Mouse (Mus musculus): ENCODE data around the gene Spata18.

DNA sequence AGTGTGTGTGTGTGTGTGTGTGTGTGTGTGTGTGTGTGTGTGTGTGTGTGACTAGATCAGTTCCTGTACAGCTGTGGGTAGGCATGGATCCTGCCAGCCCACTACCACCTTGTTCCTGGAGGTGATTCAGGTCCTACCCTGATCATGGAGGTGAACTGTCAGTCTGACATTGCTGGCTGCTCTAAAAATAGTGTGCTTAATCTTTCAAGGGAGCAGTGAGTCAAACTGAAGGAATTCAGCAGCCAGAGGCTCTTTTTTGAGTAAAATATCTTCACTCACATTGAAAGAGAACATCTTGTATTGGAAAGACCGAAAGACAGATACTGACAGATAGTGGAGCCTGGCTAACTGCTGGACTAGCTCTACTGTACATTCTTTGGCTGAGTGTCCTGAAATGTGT, 37.4 kb downstream of the Spata18 start:
- TF ChIP-seq EP300 (IDR thresholded peaks at IDR 0.05; ENCODE audit: low read depth) (no peak), CTCF (IDR thresholded peaks at IDR 0.05; ENCODE audit: low read depth) (no peak)
